Mouse (Mus musculus): ENCODE measurements around the gene Ube2f. TPM values are rescaled to one million over a fixed set of nuclear protein-coding genes. Genes with fewer than 3 reads are reported as not detected.

Gene Ube2f
- total and polyA plus RNA-seq, 2 experiments = 17.7 to 23.4 TPM

- Histone ChIP-seq H3K27me3 (ENCODE audit: control insufficient read depth, insufficient read depth, low read length) (no peaks in the 10 kb centered on the region), H3K9ac (ENCODE audit: low read depth, low read length) (no peak overlapping the region), H3K79me2 (ENCODE audit: control insufficient read depth, insufficient read depth, low read length) (no peaks in the 10 kb centered on the region), H3K36me3 (ENCODE audit: control insufficient read depth, insufficient read depth, low read length) (no peaks in the 10 kb centered on the region), H3K4me1 (ENCODE audit: control insufficient read depth, insufficient read depth, low read length) (no peaks in the 10 kb centered on the region), H3K4me3 (ENCODE audit: insufficient read depth, low read depth, low read length) (no peak overlapping the region), H3K27ac (replicated peaks; ENCODE audit: insufficient read depth, low read depth, low read length) (no peak overlapping the region)
- no peak for TF ChIP-seq POLR2A (IDR thresholded peaks at IDR 0.05; ENCODE audit: extremely low read depth, insufficient read depth, low read length)
- TF ChIP-seq CTCF (IDR thresholded peaks at IDR 0.05; ENCODE audit: low read depth, low read length) = no peak
- DNase-seq (ENCODE audit: extremely low read depth, low read depth, low spot score) = no peak
These were observed 83.5 kb downstream of the Ube2f start for GRCm38 (mm10) chr1:91333582-91333981.

DNA sequence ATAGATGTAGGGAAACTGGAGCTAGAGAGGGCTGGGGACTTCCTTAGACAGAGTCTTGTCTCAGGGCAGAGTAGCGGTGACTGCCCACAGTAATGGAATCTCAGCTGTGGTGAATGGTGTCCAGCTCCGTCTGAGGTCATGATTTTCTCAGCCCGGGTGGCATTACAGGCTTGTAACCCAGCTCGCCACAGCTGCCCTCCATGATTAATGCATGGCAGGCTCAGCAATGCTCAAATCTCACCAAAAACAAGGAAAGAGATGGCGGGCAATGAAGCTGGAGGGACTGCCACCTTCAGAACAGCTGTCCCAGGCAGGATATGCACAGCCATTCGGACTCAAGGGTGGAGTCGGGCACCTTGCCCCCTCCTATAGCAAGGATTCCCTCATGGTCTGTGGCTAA is 87.3 kb downstream of the Ube2f start:
- Histone ChIP-seq H3K36me3 (ENCODE audit: control insufficient read depth, insufficient read depth, low read length) (no peaks in the 10 kb centered on the region), H3K27me3 (ENCODE audit: control insufficient read depth, insufficient read depth, low read length) (no peaks in the 10 kb centered on the region; the same call in 1 of the 2 replicates), H3K4me1 (ENCODE audit: control insufficient read depth, insufficient read depth, low read length) (no peaks in the 10 kb centered on the region), H3K79me2 (ENCODE audit: control insufficient read depth, insufficient read depth, low read length) (no peaks in the 10 kb centered on the region), H3K9ac (ENCODE audit: low read depth, low read length) (no peak overlapping the region), H3K4me3 (ENCODE audit: insufficient read depth, low read depth, low read length) (no peak overlapping the region), H3K27ac (replicated peaks; ENCODE audit: insufficient read depth, low read depth, low read length) (no peak overlapping the region)
- no peak for TF ChIP-seq POLR2A (IDR thresholded peaks at IDR 0.05; ENCODE audit: extremely low read depth, insufficient read depth, low read length)
- TF ChIP-seq CTCF (IDR thresholded peaks at IDR 0.05; ENCODE audit: low read depth, low read length) = no peak
- 91% methylated on average over 7 of the region's 7 CpGs for WGBS
- no peak for DNase-seq (ENCODE audit: extremely low read depth, low read depth, low spot score)

Other genes starting within 250 kb of the Ube2f start
- gene Rbm44, start 105.2 kb upstream of the Ube2f start, total RNA-seq (2014; rRNA removed) = 0.07 and 0.09 TPM in 2 replicates
- gene Rbm44, start 105.2 kb upstream of the Ube2f start, polyA plus RNA-seq (2012; rRNA removed) = not detected in 2 replicates
- gene Ramp1, start 70.5 kb upstream of the Ube2f start, total RNA-seq (2014; rRNA removed) = 3.6 and 4.6 TPM in 2 replicates
- 6.3 and 6.6 TPM in 2 replicates for gene Ramp1, start 70.5 kb upstream of the Ube2f start, polyA plus RNA-seq (2012; rRNA removed)
- 50.4 and 52.2 TPM in 2 replicates for gene Scly, start 48.0 kb downstream of the Ube2f start, total RNA-seq (2014; rRNA removed)
- gene Scly, start 48.0 kb downstream of the Ube2f start, polyA plus RNA-seq (2012; rRNA removed) = 106 and 110 TPM in 2 replicates
- 0.20 TPM in 1 of 2 replicates, not detected in the other for gene Espnl, start 71.8 kb downstream of the Ube2f start, total RNA-seq (2014; rRNA removed)
- gene Espnl, start 71.8 kb downstream of the Ube2f start, polyA plus RNA-seq (2012; rRNA removed) = 0.01 and 0.09 TPM in 2 replicates
- gene Klhl30, start 100.7 kb downstream of the Ube2f start, total RNA-seq (2014; rRNA removed) = not detected in 2 replicates
- gene Klhl30, start 100.7 kb downstream of the Ube2f start, polyA plus RNA-seq (2012; rRNA removed) = 0.02 TPM in 1 of 2 replicates, not detected in the other
- gene Erfe, start 116.1 kb downstream of the Ube2f start, total RNA-seq (2014; rRNA removed) = not detected in 2 replicates
- not detected in 2 replicates for gene Erfe, start 116.1 kb downstream of the Ube2f start, polyA plus RNA-seq (2012; rRNA removed)
- 50.3 and 54.7 TPM in 2 replicates for gene Ilkap, start 148.5 kb downstream of the Ube2f start, total RNA-seq (2014; rRNA removed)
- gene Ilkap, start 148.5 kb downstream of the Ube2f start, polyA plus RNA-seq (2012; rRNA removed) = 25.2 and 32.0 TPM in 2 replicates
- 64.6 and 97.0 TPM in 2 replicates for gene Hes6, start 163.7 kb downstream of the Ube2f start, total RNA-seq (2014; rRNA removed)
- gene Hes6, start 163.7 kb downstream of the Ube2f start, polyA plus RNA-seq (2012; rRNA removed) = 107 and 112 TPM in 2 replicates
- gene Per2, start 209.0 kb downstream of the Ube2f start, total RNA-seq (2014; rRNA removed) = 5.7 and 7.7 TPM in 2 replicates
- gene Per2, start 209.0 kb downstream of the Ube2f start, polyA plus RNA-seq (2012; rRNA removed) = 3.9 and 4.9 TPM in 2 replicates
- 3.2 and 3.6 TPM in 2 replicates for gene Traf3ip1, start 244.3 kb downstream of the Ube2f start, total RNA-seq (2014; rRNA removed)
- gene Traf3ip1, start 244.3 kb downstream of the Ube2f start, polyA plus RNA-seq (2012; rRNA removed) = 3.4 and 3.8 TPM in 2 replicates